Mouse (Mus musculus): Measurements from ENCODE around the gene Pole3. TPM values are rescaled to one million over a fixed set of nuclear protein-coding genes. Genes with fewer than 3 reads are reported as not detected.

Gene Pole3
- total RNA-seq, 1 experiment, result 32.1 TPM

GRCm38 (mm10) chr4:62477542-62478244, 47.2 kb downstream of the Pole3 start:
- TF ChIP-seq HCFC1 (IDR thresholded peaks at IDR 0.05; ENCODE audit: borderline replicate concordance, insufficient read depth, low read length) (no peak), ZC3H11A (IDR thresholded peaks at IDR 0.05; ENCODE audit: borderline replicate concordance, low read depth, low read length) (no peak), ZNF384 (IDR thresholded peaks at IDR 0.05; ENCODE audit: low read depth, low read length) (no peak), MAFK (IDR thresholded peaks at IDR 0.05; ENCODE audit: insufficient read depth, low read depth, low read length) (no peak), CHD2 (IDR thresholded peaks at IDR 0.05; ENCODE audit: low read depth, low read length) (no peak)
- Histone ChIP-seq H3K4me3 (ENCODE audit: insufficient read depth in 1 of 2, low read depth in 1 of 2, low read length in 2 of 2, poor library complexity in 1 of 2, severe bottlenecking in 1 of 2) (no peak overlapping the region), H3K36me3 (ENCODE audit: control insufficient read depth, insufficient read depth, low read length, poor library complexity, severe bottlenecking) (no peaks in the 10 kb centered on the region), H3K4me1 (ENCODE audit: control insufficient read depth in 2 of 2, insufficient read depth in 2 of 2, low read length in 2 of 2, poor library complexity in 1 of 2) (no peaks in the 10 kb centered on the region), H3K9me3 (ENCODE audit: control insufficient read depth, insufficient read depth, low read depth, low read length) (no peaks in the 10 kb centered on the region), H3K9ac (ENCODE audit: insufficient read depth, low read depth, low read length, poor library complexity, severe bottlenecking) (no peak overlapping the region), H3K27ac (ENCODE audit: insufficient read depth, low read depth, low read length, poor library complexity, severe bottlenecking) (no peak overlapping the region)
- DNase-seq (ENCODE audit: low read depth, low spot score), result no peak
- in situ Hi-C loops (cut with MboI; ENCODE audit: low sequenced_read_pairs in 2 of 2, unreplicated experiment in 2 of 2), result no loop called here

GRCm38 (mm10) chr4:62475793-62476192, 49.1 kb downstream of the Pole3 start:
- TF ChIP-seq ZC3H11A (IDR thresholded peaks at IDR 0.05; ENCODE audit: borderline replicate concordance, low read depth, low read length), result no peak
- TF ChIP-seq ZNF384 (IDR thresholded peaks at IDR 0.05; ENCODE audit: low read depth, low read length), result no peak
- no peak for TF ChIP-seq CHD2 (IDR thresholded peaks at IDR 0.05; ENCODE audit: low read depth, low read length)
- TF ChIP-seq HCFC1 (IDR thresholded peaks at IDR 0.05; ENCODE audit: borderline replicate concordance, insufficient read depth, low read length), result no peak
- no peak for TF ChIP-seq MAFK (IDR thresholded peaks at IDR 0.05; ENCODE audit: insufficient read depth, low read depth, low read length)
- in situ Hi-C loops (cut with MboI; ENCODE audit: low sequenced_read_pairs in 2 of 2, unreplicated experiment in 2 of 2), result no loop called here
- Histone ChIP-seq H3K36me3 (ENCODE audit: control insufficient read depth, insufficient read depth, low read length, poor library complexity, severe bottlenecking) (no peaks in the 10 kb centered on the region), H3K27ac (ENCODE audit: insufficient read depth, low read depth, low read length, poor library complexity, severe bottlenecking) (no peak overlapping the region), H3K9ac (ENCODE audit: insufficient read depth, low read depth, low read length, poor library complexity, severe bottlenecking) (no peak overlapping the region), H3K4me3 (ENCODE audit: insufficient read depth in 1 of 2, low read depth in 1 of 2, low read length in 2 of 2, poor library complexity in 1 of 2, severe bottlenecking in 1 of 2) (no peak overlapping the region), H3K4me1 (ENCODE audit: control insufficient read depth in 2 of 2, insufficient read depth in 2 of 2, low read length in 2 of 2, poor library complexity in 1 of 2) (no peaks in the 10 kb centered on the region), H3K9me3 (ENCODE audit: control insufficient read depth, insufficient read depth, low read depth, low read length) (no peaks in the 10 kb centered on the region)
- DNase-seq (ENCODE audit: low read depth, low spot score), result no peak

- no peak for TF ChIP-seq HCFC1 (IDR thresholded peaks at IDR 0.05; ENCODE audit: borderline replicate concordance, insufficient read depth, low read length)
- no peak for TF ChIP-seq ZC3H11A (IDR thresholded peaks at IDR 0.05; ENCODE audit: borderline replicate concordance, low read depth, low read length)
- no peak for TF ChIP-seq ZNF384 (IDR thresholded peaks at IDR 0.05; ENCODE audit: low read depth, low read length)
- TF ChIP-seq CHD2 (IDR thresholded peaks at IDR 0.05; ENCODE audit: low read depth, low read length), result no peak
- no peak for TF ChIP-seq MAFK (IDR thresholded peaks at IDR 0.05; ENCODE audit: insufficient read depth, low read depth, low read length)
- Histone ChIP-seq H3K9ac (ENCODE audit: insufficient read depth, low read depth, low read length, poor library complexity, severe bottlenecking) (no peak overlapping the region), H3K4me1 (ENCODE audit: control insufficient read depth in 2 of 2, insufficient read depth in 2 of 2, low read length in 2 of 2, poor library complexity in 1 of 2) (no peaks in the 10 kb centered on the region)
These were observed 49.7 kb downstream of the Pole3 start for GRCm38 (mm10) chr4:62475131-62475530.

More at GRCm38 (mm10) chr4:62475131-62475530, 49.7 kb downstream of the Pole3 start:
- in situ Hi-C loops (cut with MboI; ENCODE audit: low sequenced_read_pairs in 2 of 2, unreplicated experiment in 2 of 2), result no loop called here
- Histone ChIP-seq H3K9me3 (ENCODE audit: control insufficient read depth, insufficient read depth, low read depth, low read length) (no peaks in the 10 kb centered on the region), H3K27ac (ENCODE audit: insufficient read depth, low read depth, low read length, poor library complexity, severe bottlenecking) (no peak overlapping the region), H3K36me3 (ENCODE audit: control insufficient read depth, insufficient read depth, low read length, poor library complexity, severe bottlenecking) (no peaks in the 10 kb centered on the region), H3K4me3 (ENCODE audit: insufficient read depth in 1 of 2, low read depth in 1 of 2, low read length in 2 of 2, poor library complexity in 1 of 2, severe bottlenecking in 1 of 2) (no peak overlapping the region)
- no peak for DNase-seq (ENCODE audit: low read depth, low spot score)

Other genes starting within 250 kb of the Pole3 start
- gene Fkbp15, start 164.5 kb downstream of the Pole3 start, total RNA-seq (2012; rRNA removed), result 20.3 and 20.7 TPM in 2 replicates
- 27.9 and 30.7 TPM in 2 replicates for gene Slc31a1, start 164.3 kb downstream of the Pole3 start, total RNA-seq (2012; rRNA removed)
- gene Cdc26, start 116.4 kb downstream of the Pole3 start, total RNA-seq (2012; rRNA removed), result 39.0 and 69.1 TPM in 2 replicates
- 27.6 and 32.6 TPM in 2 replicates for gene Prpf4, start 116.3 kb downstream of the Pole3 start, total RNA-seq (2012; rRNA removed)
- gene Rnf183, start 89.8 kb downstream of the Pole3 start, total RNA-seq (2012; rRNA removed), result 0.89 TPM in 1 of 2 replicates, not detected in the other
- gene Wdr31, start 54.2 kb downstream of the Pole3 start, total RNA-seq (2012; rRNA removed), result 9.3 and 20.1 TPM in 2 replicates
- 8.9 and 12.9 TPM in 2 replicates for gene Bspry, start 45.0 kb downstream of the Pole3 start, total RNA-seq (2012; rRNA removed)
- gene Hdhd3, start 21.6 kb downstream of the Pole3 start, total RNA-seq (2012; rRNA removed), result 0.62 and 1.2 TPM in 2 replicates
- gene Alad, start 5.2 kb downstream of the Pole3 start, total RNA-seq (2012; rRNA removed), result 26.3 and 27.9 TPM in 2 replicates
- gene 4933430I17Rik, start 301 bp upstream of the Pole3 start, total RNA-seq (2012; rRNA removed), result 0.27 and 0.32 TPM in 2 replicates
- gene Rgs3, start 34.8 kb upstream of the Pole3 start, total RNA-seq (2012; rRNA removed), result 7.1 and 10.0 TPM in 2 replicates